Mouse (Mus musculus): ENCODE data around the gene 1700014D04Rik. TPM values are rescaled to one million over a fixed set of nuclear protein-coding genes. Genes with fewer than 3 reads are reported as not detected.
A peak's percentile ranks its signal among the peaks of the same experiment; 100 is the strongest.
"Not testable (repeated sequence)": the region's sequence is repeated elsewhere in the genome, so short reads cannot be mapped to it uniquely, and the experiment has no call there.

1700014D04Rik gene
- not detected in 2 replicates for polyA plus RNA-seq (2015; fragmentation: Nextera tagmentation; extraction: Ambion mirVana)

- Histone ChIP-seq H3K27me3 (no peaks in the 10 kb centered on the region), H3K4me2 (no peak within 1 kb of the TSS), H3K4me1 (replicated peaks) (no peaks in the 10 kb centered on the region), H3K27ac (no peak within 1 kb of the TSS), H3K9ac (no peak within 1 kb of the TSS), H3K9me3 (replicated peaks) (no peaks in the 10 kb centered on the region), H3K36me3 (no peaks in the 10 kb centered on the region), H3K4me3 (replicated peaks) (no peak within 1 kb of the TSS)
- no peak for DNase-seq
- 0 out of 2 replicates have a peak, but pooled peaks have one; percentile 27 for ATAC-seq (ENCODE audit: low read depth)
- WGBS (ENCODE audit: insufficient replicate concordance) = 88% methylated on average over 9 of the region's 9 CpGs
These were observed at the start of gene 1700014D04Rik for GRCm38 (mm10) chr13:59746711-59747110. TSS of gene 1700014D04Rik (minus strand) at chr13:59746752.

GRCm38 (mm10) chr13:59795807-59796465 lies 49.4 kb upstream of the 1700014D04Rik start:
- Histone ChIP-seq H3K27ac (peak overlapping the region; percentile 97), H3K36me3 (peaks cover 99% of the 10 kb centered on the region), H3K9ac (peak overlapping the region; percentile 66), H3K4me1 (replicated peaks) (peaks cover 69% of the 10 kb centered on the region), H3K9me3 (replicated peaks) (no peaks in the 10 kb centered on the region), H3K27me3 (no peaks in the 10 kb centered on the region), H3K4me3 (replicated peaks) (peak overlapping the region; percentile 11), H3K4me2 (peak overlapping the region; percentile 51)
- DNase-seq = peak; percentile 84
- 36% methylated on average over 6 of the region's 6 CpGs for WGBS (ENCODE audit: insufficient replicate concordance)
- peak; percentile 98 for ATAC-seq (ENCODE audit: low read depth)

GRCm38 (mm10) chr13:59794786-59795185 lies 48.2 kb upstream of the 1700014D04Rik start:
- no peak overlapping the region; the same call in 1 of the 2 replicates for H3K4me2 ChIP-seq
- DNase-seq = no peak
- H3K9me3 ChIP-seq (replicated peaks) = no peaks in the 10 kb centered on the region
- no peak overlapping the region for H3K4me3 ChIP-seq (replicated peaks)
- peaks cover 62% of the 10 kb centered on the region for H3K4me1 ChIP-seq (replicated peaks)
- H3K27me3 ChIP-seq = no peaks in the 10 kb centered on the region
- H3K36me3 ChIP-seq = peaks cover 99% of the 10 kb centered on the region
- WGBS (ENCODE audit: insufficient replicate concordance) = 86% methylated on average over 1 of the region's 1 CpGs
- no peak for ATAC-seq (ENCODE audit: low read depth)
- H3K9ac ChIP-seq = peak overlapping the region; percentile 66
- peak overlapping the region; percentile 97 for H3K27ac ChIP-seq

- no peak for ATAC-seq (ENCODE audit: low read depth)
- Histone ChIP-seq H3K9ac (no peak within 1 kb of the TSS), H3K27ac (0 out of 2 replicates have a peak within 1 kb of the TSS, but pooled peaks have one; percentile 20), H3K36me3 (peaks cover 100% of the 10 kb centered on the region), H3K27me3 (no peaks in the 10 kb centered on the region), H3K9me3 (replicated peaks) (no peaks in the 10 kb centered on the region), H3K4me2 (no peak within 1 kb of the TSS), H3K4me3 (replicated peaks) (no peak within 1 kb of the TSS), H3K4me1 (replicated peaks) (no peaks in the 10 kb centered on the region; the same call in 1 of the 2 replicates)
- WGBS (ENCODE audit: insufficient replicate concordance) = 71% methylated on average over 7 of the region's 7 CpGs
- DNase-seq = no peak
These were observed 35.6 kb upstream of the 1700014D04Rik start, which contains the start of gene Gm49354 for GRCm38 (mm10) chr13:59782145-59782544. TSS of gene Gm49354 (minus strand) at chr13:59782245.

- H3K4me3 ChIP-seq (replicated peaks); H3K4me1 ChIP-seq (replicated peaks); H3K9me3 ChIP-seq (replicated peaks); H3K9ac ChIP-seq; H3K27me3 ChIP-seq; DNase-seq; H3K4me2 ChIP-seq; H3K27ac ChIP-seq; ATAC-seq (ENCODE audit: low read depth): not testable (repeated sequence)
- H3K36me3 ChIP-seq = peaks cover 100% of the 10 kb centered on the region
- WGBS (ENCODE audit: insufficient replicate concordance) = 91% methylated on average over 1 of the region's 1 CpGs
These were observed 33.3 kb upstream of the 1700014D04Rik start for GRCm38 (mm10) chr13:59779744-59780264.

- peak; percentile 47; the same call in 1 of the 2 replicates for ATAC-seq (ENCODE audit: low read depth)
- H3K4me2 ChIP-seq = no peak overlapping the region
- H3K9me3 ChIP-seq (replicated peaks) = no peaks in the 10 kb centered on the region
- H3K27me3 ChIP-seq = no peaks in the 10 kb centered on the region
- peaks cover under 1% of the 10 kb centered on the region; the same call in 1 of the 2 replicates for H3K4me1 ChIP-seq (replicated peaks)
- H3K4me3 ChIP-seq (replicated peaks) = no peak overlapping the region
- no peak overlapping the region for H3K9ac ChIP-seq
- DNase-seq = no peak
- peak overlapping the region; percentile 30; the same call in 1 of the 2 replicates for H3K27ac ChIP-seq
- WGBS (ENCODE audit: insufficient replicate concordance) = 85% methylated on average over 4 of the region's 4 CpGs
- H3K36me3 ChIP-seq = peaks cover 98% of the 10 kb centered on the region
These were observed 32.7 kb upstream of the 1700014D04Rik start for GRCm38 (mm10) chr13:59779213-59779612.

- no peaks in the 10 kb centered on the region for H3K27me3 ChIP-seq
- H3K4me1 ChIP-seq (replicated peaks) = peaks cover 38% of the 10 kb centered on the region
- ATAC-seq (ENCODE audit: low read depth) = no peak
- peaks cover 81% of the 10 kb centered on the region for H3K36me3 ChIP-seq
- no peak overlapping the region for H3K4me3 ChIP-seq (replicated peaks)
- 81% methylated on average over 3 of the region's 3 CpGs for WGBS (ENCODE audit: insufficient replicate concordance)
- 0 out of 2 replicates have a peak overlapping the region, but pooled peaks have one; percentile 11 for H3K27ac ChIP-seq
- H3K9me3 ChIP-seq (replicated peaks) = no peaks in the 10 kb centered on the region
- no peak for DNase-seq
- H3K9ac ChIP-seq = no peak overlapping the region
- no peak overlapping the region for H3K4me2 ChIP-seq
These were observed 28.6 kb upstream of the 1700014D04Rik start for GRCm38 (mm10) chr13:59775168-59775567.

- H3K4me2 ChIP-seq = peak overlapping the region; percentile 88
- H3K4me3 ChIP-seq (replicated peaks) = peak overlapping the region; percentile 92
- peak overlapping the region; percentile 100 for H3K27ac ChIP-seq
- 8% methylated on average over 9 of the region's 9 CpGs for WGBS (ENCODE audit: insufficient replicate concordance)
- H3K4me1 ChIP-seq (replicated peaks) = peaks cover 62% of the 10 kb centered on the region
- peaks cover 57% of the 10 kb centered on the region for H3K36me3 ChIP-seq
- H3K9ac ChIP-seq = peak overlapping the region; percentile 86
- DNase-seq (peak; percentile 78), ATAC-seq (ENCODE audit: low read depth) (peak; percentile 57)
- H3K27me3 ChIP-seq = no peaks in the 10 kb centered on the region
- H3K9me3 ChIP-seq (replicated peaks) = no peaks in the 10 kb centered on the region
These were observed 24.7 kb upstream of the 1700014D04Rik start for GRCm38 (mm10) chr13:59771257-59771656.

- ATAC-seq (ENCODE audit: low read depth) (peak; percentile 32), DNase-seq (peak; percentile 59)
- no peaks in the 10 kb centered on the region for H3K9me3 ChIP-seq (replicated peaks)
- peak overlapping the region; percentile 88 for H3K4me2 ChIP-seq
- H3K36me3 ChIP-seq = peaks cover 57% of the 10 kb centered on the region
- H3K4me3 ChIP-seq (replicated peaks) = peak overlapping the region; percentile 92
- H3K4me1 ChIP-seq (replicated peaks) = peaks cover 66% of the 10 kb centered on the region
- no peaks in the 10 kb centered on the region for H3K27me3 ChIP-seq
- WGBS (ENCODE audit: insufficient replicate concordance) = 13% methylated on average over 9 of the region's 9 CpGs
- H3K27ac ChIP-seq = peak overlapping the region; percentile 100
- peak overlapping the region; percentile 86 for H3K9ac ChIP-seq
These were observed 24.3 kb upstream of the 1700014D04Rik start for GRCm38 (mm10) chr13:59770847-59771246.

GRCm38 (mm10) chr13:59770164-59770562 lies 23.6 kb upstream of the 1700014D04Rik start:
- DNase-seq = peak; percentile 97
- Histone ChIP-seq H3K4me3 (replicated peaks) (peak overlapping the region; percentile 92), H3K27ac (peak overlapping the region; percentile 100), H3K4me2 (peak overlapping the region; percentile 88), H3K9ac (peak overlapping the region; percentile 86), H3K36me3 (peaks cover 55% of the 10 kb centered on the region), H3K4me1 (replicated peaks) (peaks cover 72% of the 10 kb centered on the region), H3K9me3 (replicated peaks) (no peaks in the 10 kb centered on the region), H3K27me3 (no peaks in the 10 kb centered on the region)
- peak; percentile 80 for ATAC-seq (ENCODE audit: low read depth)
- under 1% methylated on average over 28 of the region's 28 CpGs for WGBS (ENCODE audit: insufficient replicate concordance)

- ATAC-seq (ENCODE audit: low read depth) (peak; percentile 90), DNase-seq (peak; percentile 99)
- under 1% methylated on average over 91 of the region's 91 CpGs for WGBS (ENCODE audit: insufficient replicate concordance)
- H3K9ac ChIP-seq = peak within 1 kb of the TSS; percentile 99
- H3K4me1 ChIP-seq (replicated peaks) = peaks cover 75% of the 10 kb centered on the region
- peaks cover 52% of the 10 kb centered on the region for H3K36me3 ChIP-seq
- H3K9me3 ChIP-seq (replicated peaks) = no peaks in the 10 kb centered on the region
- H3K27ac ChIP-seq = peak within 1 kb of the TSS; percentile 100
- H3K27me3 ChIP-seq = no peaks in the 10 kb centered on the region
- H3K4me3 ChIP-seq (replicated peaks) = peak within 1 kb of the TSS; percentile 92
- peak within 1 kb of the TSS; percentile 88 for H3K4me2 ChIP-seq
These were observed 23.0 kb upstream of the 1700014D04Rik start, which contains the start of gene Isca1 for GRCm38 (mm10) chr13:59769296-59770163. TSS of gene Isca1 (minus strand) at chr13:59769810.
